Mouse (Mus musculus): ENCODE measurements around the gene Zdhhc22.

GRCm38 (mm10) chr12:86995931-86996330, 5.7 kb upstream of the Zdhhc22 start:
- TF ChIP-seq CTCF (IDR thresholded peaks at IDR 0.05; ENCODE audit: borderline replicate concordance, control insufficient read depth, extremely low read depth, insufficient read depth, low read length, poor library complexity) (no peak), POLR2A (IDR thresholded peaks at IDR 0.05; ENCODE audit: control insufficient read depth, extremely low read depth, insufficient read depth, low read length, poor library complexity) (no peak)
